In genomic region chr9:32031950-32032453, GRCm38 (mm10) we compare ENCODE assay signal across 7 mouse cellular contexts.
DNase-seq lines count a peak whose midpoint lies in the region; ATAC-seq and TF ChIP-seq lines count a peak whose summit lies in the region.

No protein-coding gene starts in this region.

- peak overlapping the region; percentile 85 for H3K27ac ChIP-seq in embryonic facial prominence, embryonic 14.5 days (replicated peaks; ENCODE audit: low read depth, low read length)
- peak overlapping the region; percentile 64 for H3K27ac ChIP-seq in heart, embryonic 11.5 days (ENCODE audit: low read depth, low read length)
- H3K27ac ChIP-seq in kidney, embryonic 16.5 days (ENCODE audit: low read length): peak overlapping the region; percentile 71
- peak overlapping the region; percentile 62 for H3K27ac ChIP-seq in liver, adult 2 months (replicated peaks; ENCODE audit: insufficient read depth, low read depth, low read length)
- H3K27ac ChIP-seq in stomach, embryonic 16.5 days (ENCODE audit: low read length): peak overlapping the region; percentile 70

- H3K36me3 ChIP-seq in embryonic facial prominence, embryonic 14.5 days (ENCODE audit: control insufficient read depth, insufficient read depth, low read length): no peaks in the 10 kb centered on the region
- H3K36me3 ChIP-seq in heart, embryonic 11.5 days (ENCODE audit: control insufficient read depth, insufficient read depth, low read length): no peaks in the 10 kb centered on the region
- H3K36me3 ChIP-seq in kidney, embryonic 16.5 days (ENCODE audit: insufficient read depth, low read length): no peaks in the 10 kb centered on the region
- no peaks in the 10 kb centered on the region for H3K36me3 ChIP-seq in liver, adult 2 months (ENCODE audit: control insufficient read depth, insufficient read depth, low read length)
- no peaks in the 10 kb centered on the region for H3K36me3 ChIP-seq in myocyte (ENCODE audit: control insufficient read depth, insufficient read depth)
- no peaks in the 10 kb centered on the region for H3K36me3 ChIP-seq in stomach, embryonic 16.5 days (ENCODE audit: control insufficient read depth, insufficient read depth, low read length)

- TF ChIP-seq CTCF in brain, embryonic 14.5 days (IDR thresholded peaks at IDR 0.05; ENCODE audit: borderline replicate concordance, extremely low read depth, insufficient read depth, insufficient read length): no peak
- no peak for TF ChIP-seq CTCF in liver, adult 2 months (IDR thresholded peaks at IDR 0.05; ENCODE audit: low read depth, low read length)

- DNase-seq in brain, embryonic 14.5 days (ENCODE audit: low read depth): peak; percentile 94
- peak; percentile 93 for DNase-seq in embryonic facial prominence, embryonic 14.5 days (ENCODE audit: low spot score)
- no peak for DNase-seq in liver, adult 2 months (ENCODE audit: extremely low read depth, low read depth, low spot score)

- H3K4me1 ChIP-seq in embryonic facial prominence, embryonic 14.5 days (ENCODE audit: control insufficient read depth, insufficient read depth, low read length): peaks cover 13% of the 10 kb centered on the region
- peaks cover 37% of the 10 kb centered on the region for H3K4me1 ChIP-seq in heart, embryonic 11.5 days (ENCODE audit: control insufficient read depth, insufficient read depth, low read length)
- peaks cover 25% of the 10 kb centered on the region for H3K4me1 ChIP-seq in kidney, embryonic 16.5 days (ENCODE audit: insufficient read depth, low read length)
- peaks cover 9% of the 10 kb centered on the region for H3K4me1 ChIP-seq in liver, adult 2 months (ENCODE audit: control insufficient read depth, insufficient read depth, low read length)
- H3K4me1 ChIP-seq in stomach, embryonic 16.5 days (ENCODE audit: control insufficient read depth, insufficient read depth, low read length): peaks cover 26% of the 10 kb centered on the region

- peak overlapping the region; percentile 72 for H3ac ChIP-seq in myocyte (ENCODE audit: control insufficient read depth, insufficient read length)

- no peaks in the 10 kb centered on the region for H3K9me3 ChIP-seq in embryonic facial prominence, embryonic 14.5 days (ENCODE audit: control insufficient read depth, low read length)
- no peaks in the 10 kb centered on the region for H3K9me3 ChIP-seq in heart, embryonic 11.5 days (replicated peaks; ENCODE audit: control insufficient read depth, low read length)
- H3K9me3 ChIP-seq in kidney, embryonic 16.5 days (ENCODE audit: low read length): no peaks in the 10 kb centered on the region
- H3K9me3 ChIP-seq in stomach, embryonic 16.5 days (replicated peaks; ENCODE audit: control insufficient read depth, low read length): no peaks in the 10 kb centered on the region

- WGBS in embryonic facial prominence, embryonic 14.5 days: 0% methylated on average over 1 of the region's 64 CpGs
- under 1% methylated on average over 53 of the region's 64 CpGs for WGBS in heart, embryonic 11.5 days (ENCODE audit: insufficient replicate concordance)
- under 1% methylated on average over 27 of the region's 64 CpGs for WGBS in kidney, embryonic 16.5 days
- under 1% methylated on average over 60 of the region's 64 CpGs for WGBS in liver, adult 2 months
- WGBS in stomach, embryonic 16.5 days: under 1% methylated on average over 60 of the region's 64 CpGs

- H3K27me3 ChIP-seq in embryonic facial prominence, embryonic 14.5 days (replicated peaks; ENCODE audit: control insufficient read depth, insufficient read depth, low read length): no peaks in the 10 kb centered on the region
- no peaks in the 10 kb centered on the region for H3K27me3 ChIP-seq in heart, embryonic 11.5 days (ENCODE audit: control insufficient read depth, insufficient read depth, low read length)
- no peaks in the 10 kb centered on the region for H3K27me3 ChIP-seq in kidney, embryonic 16.5 days (ENCODE audit: insufficient read depth, low read length)
- H3K27me3 ChIP-seq in liver, adult 2 months (ENCODE audit: control insufficient read depth, insufficient read depth, low read length): no peaks in the 10 kb centered on the region
- H3K27me3 ChIP-seq in myocyte (ENCODE audit: control insufficient read depth, insufficient read depth, insufficient read length): no peaks in the 10 kb centered on the region
- H3K27me3 ChIP-seq in stomach, embryonic 16.5 days (ENCODE audit: control insufficient read depth, insufficient read depth, low read length): 0 out of 2 replicates have a peak, but pooled peaks cover 2% of the 10 kb centered on the region

- peak; percentile 88 for ATAC-seq in embryonic facial prominence, embryonic 14.5 days (ENCODE audit: low read depth)
- ATAC-seq in heart, embryonic 11.5 days (replicated peaks; ENCODE audit: insufficient number of reproducible peaks, low FRiP score, low TSS enrichment): peak; percentile 83
- ATAC-seq in kidney, embryonic 16.5 days (ENCODE audit: low FRiP score, low TSS enrichment): peak; percentile 87
- peak; percentile 89 for ATAC-seq in stomach, embryonic 16.5 days (ENCODE audit: insufficient read depth, low FRiP score)

- peak; percentile 95 for TF ChIP-seq POLR2A in brain, embryonic 14.5 days (IDR thresholded peaks at IDR 0.05; ENCODE audit: borderline replicate concordance, extremely low read depth, insufficient read depth, insufficient read length, poor library complexity, severe bottlenecking)
- TF ChIP-seq POLR2A in liver, adult 2 months (IDR thresholded peaks at IDR 0.05; ENCODE audit: extremely low read depth, insufficient read depth, low read length): 0 out of 2 replicates have a peak, but pooled peaks have one; percentile 28
- peak; percentile 59 for TF ChIP-seq POLR2A in myocyte (IDR thresholded peaks at IDR 0.05; ENCODE audit: insufficient read length, low read depth)

- peak overlapping the region; percentile 80 for H3K4me3 ChIP-seq in embryonic facial prominence, embryonic 14.5 days (ENCODE audit: low read depth, low read length)
- peak overlapping the region; percentile 78 for H3K4me3 ChIP-seq in heart, embryonic 11.5 days (ENCODE audit: low read depth, low read length)
- peak overlapping the region; percentile 66 for H3K4me3 ChIP-seq in kidney, embryonic 16.5 days (ENCODE audit: low read length)
- peak overlapping the region; percentile 89 for H3K4me3 ChIP-seq in liver, adult 2 months (ENCODE audit: insufficient read depth, low read depth, low read length)
- H3K4me3 ChIP-seq in myocyte: peak overlapping the region; percentile 17
- H3K4me3 ChIP-seq in stomach, embryonic 16.5 days (replicated peaks; ENCODE audit: low read length): peak overlapping the region; percentile 89

- H3K4me2 ChIP-seq in embryonic facial prominence, embryonic 14.5 days (ENCODE audit: low read depth, low read length): peak overlapping the region; percentile 83
- H3K4me2 ChIP-seq in heart, embryonic 11.5 days: peak overlapping the region; percentile 83
- H3K4me2 ChIP-seq in kidney, embryonic 16.5 days (replicated peaks; ENCODE audit: low read depth, low read length): peak overlapping the region; percentile 71
- H3K4me2 ChIP-seq in myocyte (ENCODE audit: low read depth): peak overlapping the region; percentile 55
- H3K4me2 ChIP-seq in stomach, embryonic 16.5 days (ENCODE audit: low read depth, low read length): peak overlapping the region; percentile 85

- H3K9ac ChIP-seq in embryonic facial prominence, embryonic 14.5 days (ENCODE audit: low read depth, low read length): peak overlapping the region; percentile 86
- peak overlapping the region; percentile 87 for H3K9ac ChIP-seq in heart, embryonic 11.5 days (ENCODE audit: low read depth, low read length)
- H3K9ac ChIP-seq in kidney, embryonic 16.5 days (replicated peaks; ENCODE audit: low read length): peak overlapping the region; percentile 89
- peak overlapping the region; percentile 95 for H3K9ac ChIP-seq in liver, adult 2 months (ENCODE audit: low read depth, low read length)
- peak overlapping the region; percentile 92 for H3K9ac ChIP-seq in stomach, embryonic 16.5 days (ENCODE audit: low read length)

- H3K79me2 ChIP-seq in liver, adult 2 months (ENCODE audit: control insufficient read depth, insufficient read depth, low read length): peaks cover 19% of the 10 kb centered on the region; the same call in 1 of the 2 replicates
- peaks cover 9% of the 10 kb centered on the region for H3K79me2 ChIP-seq in myocyte (ENCODE audit: control insufficient read depth, insufficient read depth)

TF ChIP-seq in myocyte, 11 proteins besides CTCF, POLR2A, EP300 and RAD21:
- TF ChIP-seq MAX (IDR thresholded peaks at IDR 0.05; ENCODE audit: low read depth) (no peak), MYOG (IDR thresholded peaks at IDR 0.05; ENCODE audit: control insufficient read depth in 1 of 3, insufficient read depth in 1 of 3, insufficient read length in 2 of 3, low read depth in 2 of 3) (peak in 1 of 3 experiments; percentile 24), CEBPB (IDR thresholded peaks at IDR 0.05; ENCODE audit: insufficient read depth, poor library complexity, severe bottlenecking) (no peak)

Comparison
In these comparisons a context has a peak if more than half of its experiments do, and no peak if none do; other contexts are left out.
1. POLR2A ChIP-seq: peak in every context shown above with its lines; median percentile 95 in brain, embryonic 14.5 days; 59 in myocyte; 28 in liver, adult 2 months.
2. H3K4me3 ChIP-seq: peak in every context shown above with its lines; median percentile 89 in liver, adult 2 months; 89 in stomach, embryonic 16.5 days; 80 in embryonic facial prominence, embryonic 14.5 days; 78 in heart, embryonic 11.5 days; 66 in kidney, embryonic 16.5 days; 17 in myocyte.